Mouse (Mus musculus) midbrain, embryonic 11.5 days (tissue): Measurements from ENCODE around the gene Gadd45b. TPM values are rescaled to one million over a fixed set of nuclear protein-coding genes. Genes with fewer than 3 reads are reported as not detected.

ENCODE experiments used
- ATAC-seq: fragments of 200-750 bp; cut with Nextera tagmentation; 2 replicates; pipeline ENCODE4 v1.8.0; 2017; ENCODE audit warnings: moderate TSS enrichment, moderate library complexity; ENCODE audit not compliant: low FRiP score
- DNase-seq: peaks from one replicate; pipeline ENCODE4 v3.0.0; 2015; ENCODE audit warnings: low spot score; ENCODE audit errors: missing footprints
- H3K27ac ChIP-seq: fragments of 300-500 bp; sonication (generic); 2 replicates; pipeline ENCODE4 v1.5.1; 2014; ENCODE audit warnings: low read depth, low read length
- H3K27me3 ChIP-seq: fragments of 300-500 bp; sonication (generic); 2 replicates; pipeline ENCODE4 v1.6.1; 2014; ENCODE audit warnings: mild to moderate bottlenecking, low read length, moderate library complexity, mixed read lengths; ENCODE audit not compliant: control insufficient read depth, insufficient read depth
- H3K36me3 ChIP-seq: fragments of 300-500 bp; sonication (generic); 2 replicates; pipeline ENCODE4 v1.6.1; 2014; ENCODE audit warnings: mild to moderate bottlenecking, low read length, moderate library complexity, mixed read lengths; ENCODE audit not compliant: control insufficient read depth, insufficient read depth
- H3K4me1 ChIP-seq: fragments of 300-500 bp; sonication (generic); 2 replicates; pipeline ENCODE4 v1.6.1; 2014; ENCODE audit warnings: low read length; ENCODE audit not compliant: control insufficient read depth, insufficient read depth
- H3K4me2 ChIP-seq: fragments of 300-500 bp; sonication (generic); 2 replicates; pipeline ENCODE4 v1.6.1; 2014; ENCODE audit warnings: mild to moderate bottlenecking, moderate library complexity
- H3K4me3 ChIP-seq: fragments of 300-500 bp; sonication (generic); 2 replicates; pipeline ENCODE4 v1.5.1; 2014; ENCODE audit warnings: low read depth, low read length
- H3K9ac ChIP-seq: fragments of 300-500 bp; sonication (generic); 2 replicates; pipeline ENCODE4 v1.6.1; 2014; ENCODE audit warnings: low read length
- H3K9me3 ChIP-seq: fragments of 300-500 bp; sonication (generic); 2 replicates; pipeline ENCODE4 v1.6.1; 2016; ENCODE audit warnings: low read length; ENCODE audit not compliant: control insufficient read depth
- whole genome bisulfite sequencing: fragments of 180-500 bp; shearing (Covaris S2); extraction: QIAGEN DNeasy Blood & Tissue Kit; methylation state at CpG from one replicate; pipeline ENCODE4 v1.1.7; 2014; 5-methylcytosine and 5-hydroxymethylcytosine counted together
- polyA plus RNA-seq: library from polyadenylated mRNA; unstranded; fragments of >200 nt; fragmentation: Nextera tagmentation; extraction: Ambion mirVana; gene quantifications from 2 replicates; pipeline ENCODE4 v1.2.1, GENCODE M21; 2014

Gadd45b gene
- polyA plus RNA-seq: 10.1 and 11.3 TPM in 2 replicates

DNA sequence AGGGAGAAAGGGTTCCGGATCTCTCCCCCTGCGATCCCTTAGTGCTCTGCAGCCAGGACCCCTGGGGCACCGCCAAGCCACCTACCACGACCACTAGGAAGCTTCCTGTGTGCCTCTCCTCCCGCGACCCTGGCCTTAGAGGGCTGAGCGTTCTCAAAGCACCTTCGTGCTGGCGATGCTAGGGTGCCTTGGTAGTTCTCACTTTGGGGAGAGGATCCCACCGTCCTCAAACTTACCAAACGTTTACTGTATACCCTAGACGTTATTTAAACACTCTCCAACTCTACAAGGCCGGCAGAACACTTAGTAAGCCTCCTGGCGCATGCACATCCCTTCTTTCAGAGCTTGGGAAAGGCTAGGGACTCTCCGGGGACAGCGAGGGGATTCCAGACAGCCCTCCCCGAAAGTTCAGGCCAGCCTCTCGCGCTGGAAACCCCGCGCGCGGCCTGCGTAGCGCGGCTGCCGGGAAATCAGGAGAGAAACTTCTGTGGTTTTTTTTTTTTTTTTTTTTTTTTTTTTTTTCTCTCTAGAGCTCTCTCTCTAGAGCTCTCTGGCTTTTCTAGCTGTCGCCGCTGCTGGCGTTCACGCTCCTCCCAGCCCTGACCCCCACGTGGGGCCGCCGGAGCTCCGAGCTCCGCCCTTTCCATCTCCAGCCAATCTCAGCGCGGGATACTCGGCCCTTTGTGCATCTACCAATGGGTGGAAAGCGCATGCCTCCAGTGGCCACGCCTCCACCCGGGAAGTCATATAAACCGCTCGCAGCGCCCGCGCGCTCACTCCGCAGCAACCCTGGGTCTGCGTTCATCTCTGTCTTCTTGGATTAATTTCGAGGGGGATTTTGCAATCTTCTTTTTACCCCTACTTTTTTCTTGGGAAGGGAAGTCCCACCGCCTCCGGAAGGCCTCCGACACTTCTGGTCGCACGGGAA, at the start of gene Gadd45b:
Gene Gadd45b (plus strand): TSS at position 775 of the 928 bp plus-strand sequence.
- Histone ChIP-seq H3K4me3 (peak within 1 kb of the TSS; percentile 40), H3K36me3 (no peaks in the 10 kb centered on the region), H3K27ac (peak within 1 kb of the TSS; percentile 35; the same call in 1 of the 2 replicates), H3K4me1 (peaks cover 45% of the 10 kb centered on the region), H3K9me3 (no peaks in the 10 kb centered on the region), H3K9ac (peak within 1 kb of the TSS; percentile 65), H3K27me3 (peaks cover 42% of the 10 kb centered on the region), H3K4me2 (peak within 1 kb of the TSS; percentile 89)
- ATAC-seq (peak; percentile 91), DNase-seq (peak; percentile 100)
- under 1% methylated on average over 56 of the region's 56 CpGs for WGBS

DNA sequence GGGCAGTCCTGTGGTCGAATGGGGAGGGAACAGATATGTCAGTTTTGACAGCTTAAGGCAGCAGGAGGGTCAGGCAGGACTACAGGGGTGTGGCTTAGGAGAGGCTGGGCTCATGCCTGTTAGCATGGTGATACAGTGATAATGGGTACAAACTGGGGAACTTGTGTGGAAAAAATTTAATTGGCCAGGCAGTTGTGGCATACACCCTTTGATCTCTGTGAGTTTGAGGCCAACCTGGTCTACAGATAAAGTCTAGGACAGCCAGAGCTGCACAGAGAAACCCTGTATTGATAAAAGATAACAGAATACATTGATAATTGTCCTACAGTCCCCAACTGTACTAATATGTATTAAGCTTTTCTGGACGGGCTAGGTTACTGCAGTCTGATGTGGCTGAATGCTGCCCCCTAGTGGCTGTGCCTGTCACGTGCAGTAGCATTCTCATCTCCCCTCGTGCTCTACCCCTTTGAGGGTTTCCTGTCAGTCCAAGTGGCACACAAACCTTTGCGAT, 49.7 kb upstream of the Gadd45b start:
- no peak for ATAC-seq

DNA sequence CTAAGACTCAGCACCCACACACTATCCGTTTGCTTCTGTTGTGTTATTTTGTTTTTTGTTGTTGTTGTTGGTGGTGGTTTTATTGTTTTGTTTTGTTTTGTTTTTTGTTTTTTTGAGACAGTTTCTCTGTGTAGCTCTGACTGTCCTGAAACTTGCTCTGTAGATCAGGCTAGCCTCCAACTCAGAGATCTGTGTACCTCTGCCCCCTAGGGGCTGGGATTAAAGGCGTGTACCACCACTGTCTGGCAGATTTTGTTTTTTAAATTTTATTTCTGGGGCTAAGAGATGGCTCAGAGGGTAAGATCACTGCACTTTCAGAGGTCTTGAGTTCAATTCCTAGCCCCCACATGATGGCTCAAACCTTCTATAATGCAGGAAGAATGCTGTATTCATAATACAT, 49.0 kb upstream of the Gadd45b start:
- 81% methylated on average over 2 of the region's 2 CpGs for WGBS
- Histone ChIP-seq H3K36me3 (no peaks in the 10 kb centered on the region), H3K4me3 (no peak overlapping the region), H3K9ac (no peak overlapping the region), H3K9me3 (no peaks in the 10 kb centered on the region), H3K4me2 (no peak overlapping the region), H3K4me1 (no peaks in the 10 kb centered on the region), H3K27me3 (no peaks in the 10 kb centered on the region), H3K27ac (no peak overlapping the region)
- ATAC-seq (no peak), DNase-seq (no peak)

More for the DNA sequence above, 49.7 kb upstream of the Gadd45b start:
- no peak overlapping the region for H3K4me3 ChIP-seq
- 25% methylated on average over 5 of the region's 5 CpGs for WGBS
- no peaks in the 10 kb centered on the region for H3K9me3 ChIP-seq
- no peaks in the 10 kb centered on the region for H3K27me3 ChIP-seq
- peak; percentile 92 for DNase-seq
- no peak overlapping the region for H3K9ac ChIP-seq
- no peak overlapping the region for H3K27ac ChIP-seq
- H3K4me2 ChIP-seq: no peak overlapping the region
- no peaks in the 10 kb centered on the region for H3K36me3 ChIP-seq
- H3K4me1 ChIP-seq: no peaks in the 10 kb centered on the region

DNA sequence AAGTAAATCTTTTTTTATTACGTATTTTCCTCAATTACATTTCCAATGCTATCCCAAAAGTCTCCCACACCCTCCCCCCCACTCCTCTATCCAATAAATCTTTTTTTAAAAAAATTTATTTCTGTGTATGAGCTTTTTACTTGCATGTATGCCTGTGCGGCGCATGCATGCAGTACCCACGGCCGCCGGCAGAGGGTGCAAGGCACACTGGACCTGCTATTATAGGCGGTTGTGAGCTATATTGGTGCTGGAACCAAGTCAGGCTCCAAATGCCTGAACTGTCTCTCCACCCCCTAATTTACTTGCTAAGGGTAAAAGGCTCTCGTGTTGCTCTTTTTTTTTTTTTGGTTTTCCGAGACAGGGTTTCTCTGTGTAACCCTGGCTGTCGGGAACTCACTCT, 48.6 kb upstream of the Gadd45b start:
- Histone ChIP-seq H3K4me2 (no peak overlapping the region), H3K4me3 (no peak overlapping the region), H3K36me3 (no peaks in the 10 kb centered on the region), H3K4me1 (no peaks in the 10 kb centered on the region), H3K27me3 (no peaks in the 10 kb centered on the region), H3K27ac (no peak overlapping the region), H3K9ac (no peak overlapping the region), H3K9me3 (no peaks in the 10 kb centered on the region)
- WGBS: 24% methylated on average over 10 of the region's 10 CpGs
- DNase-seq (peak; percentile 96), ATAC-seq (no peak)

DNA sequence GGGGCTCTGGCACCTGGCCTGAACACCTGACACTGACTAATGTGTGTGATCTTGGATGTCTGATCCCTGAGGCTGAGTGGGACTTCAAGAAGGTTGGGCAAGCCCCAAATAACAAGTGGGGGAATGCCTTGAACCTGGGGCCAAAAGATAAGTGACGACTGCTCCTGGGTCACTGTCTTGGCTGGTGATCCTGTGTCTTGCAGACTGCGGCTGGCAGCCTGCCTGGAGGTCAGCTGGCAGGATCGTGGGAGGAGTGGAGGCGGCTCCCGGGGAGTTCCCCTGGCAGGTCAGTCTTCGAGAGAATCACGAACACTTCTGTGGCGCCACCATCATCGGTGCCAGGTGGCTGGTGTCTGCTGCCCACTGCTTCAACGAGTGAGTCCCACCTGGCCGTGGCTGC, 42.7 kb upstream of the Gadd45b start:
- DNase-seq: no peak

DNA sequence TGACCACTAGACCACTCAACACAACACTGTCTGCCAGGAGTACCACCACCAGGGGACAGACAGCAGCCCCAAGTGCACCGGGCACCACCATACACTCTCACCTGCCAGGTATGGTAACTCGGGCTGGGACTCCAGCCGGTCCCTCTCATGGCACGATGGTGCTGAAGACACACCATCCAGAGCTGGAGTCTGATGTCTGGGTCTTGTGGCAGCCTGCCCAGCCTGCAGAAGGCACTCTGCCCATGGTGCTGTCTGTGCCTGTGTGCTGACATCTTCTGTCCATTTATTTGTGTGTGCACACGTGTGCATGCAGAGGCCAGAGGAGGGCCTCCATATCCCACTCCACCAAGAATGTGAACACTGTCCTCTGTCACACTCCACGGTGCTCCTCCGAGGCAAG, 34.8 kb upstream of the Gadd45b start:
- H3K9ac ChIP-seq: no peak overlapping the region
- no peaks in the 10 kb centered on the region for H3K9me3 ChIP-seq
- H3K4me1 ChIP-seq: peaks cover 8% of the 10 kb centered on the region
- H3K4me3 ChIP-seq: no peak overlapping the region
- H3K4me2 ChIP-seq: no peak overlapping the region
- WGBS: 88% methylated on average over 7 of the region's 7 CpGs
- ATAC-seq (no peak), DNase-seq (peak; percentile 70)
- no peaks in the 10 kb centered on the region for H3K27me3 ChIP-seq
- no peak overlapping the region for H3K27ac ChIP-seq
- no peaks in the 10 kb centered on the region for H3K36me3 ChIP-seq

More for the DNA sequence above, 42.7 kb upstream of the Gadd45b start:
- no peak overlapping the region for H3K9ac ChIP-seq
- WGBS: 80% methylated on average over 9 of the region's 11 CpGs
- no peak overlapping the region for H3K4me2 ChIP-seq
- no peak overlapping the region for H3K27ac ChIP-seq
- ATAC-seq: no peak
- H3K36me3 ChIP-seq: no peaks in the 10 kb centered on the region
- H3K4me3 ChIP-seq: no peak overlapping the region
- H3K27me3 ChIP-seq: peaks cover 2% of the 10 kb centered on the region; the same call in 1 of the 2 replicates
- H3K4me1 ChIP-seq: no peaks in the 10 kb centered on the region
- H3K9me3 ChIP-seq: no peaks in the 10 kb centered on the region

DNA sequence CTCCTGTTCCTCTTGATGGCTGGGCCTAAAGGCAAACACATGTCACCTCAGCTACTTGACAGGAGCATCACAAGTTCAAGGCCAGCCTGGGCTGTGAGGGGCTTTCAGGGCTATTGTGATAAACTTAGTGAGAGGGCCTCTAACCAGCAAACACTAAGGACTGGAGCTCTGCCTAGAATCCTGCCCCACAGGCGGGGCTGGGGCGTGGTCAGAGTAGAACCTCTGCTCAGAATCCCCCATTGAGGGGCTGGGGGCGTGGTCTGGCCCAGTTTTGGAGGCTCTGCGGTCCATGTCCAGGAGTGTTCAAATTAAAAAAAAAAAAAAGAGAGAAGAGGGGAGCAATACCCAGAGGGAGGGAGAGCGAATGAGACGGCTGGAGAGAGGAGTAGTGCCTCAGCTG, 34.2 kb upstream of the Gadd45b start:
- Histone ChIP-seq H3K4me3 (no peak overlapping the region), H3K9me3 (no peaks in the 10 kb centered on the region), H3K27me3 (no peaks in the 10 kb centered on the region), H3K4me1 (peaks cover 8% of the 10 kb centered on the region), H3K36me3 (no peaks in the 10 kb centered on the region), H3K27ac (no peak overlapping the region), H3K9ac (no peak overlapping the region), H3K4me2 (no peak overlapping the region)
- 82% methylated on average over 6 of the region's 6 CpGs for WGBS
- no peak for DNase-seq
- ATAC-seq: no peak

DNA sequence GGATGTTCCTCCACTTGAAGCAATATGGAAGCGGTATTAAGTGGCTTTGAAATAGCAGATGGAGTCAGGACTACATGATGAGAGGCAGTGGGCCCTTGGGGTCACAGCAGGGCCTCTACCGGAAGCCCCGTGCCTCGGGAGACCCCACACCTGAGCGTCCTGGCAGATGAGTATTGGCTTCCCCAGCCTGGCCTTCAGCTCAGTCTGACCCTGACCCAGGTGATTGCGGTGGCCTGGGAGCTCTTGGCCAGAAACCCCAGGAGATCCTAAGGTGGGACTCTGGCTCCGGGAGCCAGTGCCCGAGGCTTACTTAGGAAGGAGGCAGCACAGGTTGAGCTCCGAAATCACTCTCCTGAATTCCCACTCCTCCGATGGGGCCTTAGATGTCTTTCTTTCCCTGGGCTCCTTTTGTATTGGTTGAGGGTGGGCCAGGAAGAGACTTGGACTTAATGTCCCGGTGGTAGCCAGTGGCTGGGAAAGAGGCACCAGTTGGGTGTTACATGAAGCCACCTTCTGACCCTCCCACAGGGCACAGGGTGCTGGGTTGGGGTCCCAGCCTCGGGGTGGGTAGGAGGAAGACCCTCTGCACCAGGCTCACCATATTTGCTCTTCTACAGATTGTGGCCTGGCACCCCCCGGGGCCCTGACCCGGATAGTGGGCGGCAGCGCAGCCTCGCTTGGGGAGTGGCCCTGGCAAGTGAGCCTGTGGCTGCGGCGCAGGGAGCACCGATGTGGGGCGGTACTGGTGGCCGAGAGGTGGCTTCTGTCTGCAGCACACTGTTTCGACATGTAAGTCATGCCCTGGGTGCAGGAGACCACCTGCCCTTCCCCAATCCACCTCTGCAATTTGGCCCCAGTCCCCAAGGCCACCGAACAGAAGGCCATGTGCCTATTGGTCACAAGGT, 33.0 kb upstream of the Gadd45b start:
- Histone ChIP-seq H3K4me3 (no peak overlapping the region), H3K36me3 (no peaks in the 10 kb centered on the region), H3K27me3 (no peaks in the 10 kb centered on the region), H3K4me2 (no peak overlapping the region), H3K9me3 (no peaks in the 10 kb centered on the region), H3K4me1 (peaks cover 8% of the 10 kb centered on the region), H3K9ac (no peak overlapping the region), H3K27ac (no peak overlapping the region)
- DNase-seq (no peak), ATAC-seq (no peak)
- 76% methylated on average over 24 of the region's 24 CpGs for WGBS
